Mouse (Mus musculus) spleen, postnatal 10 days (tissue): ENCODE results near the gene Fabp6.

ENCODE experiments used
- DNase-seq, 2 experiments: peaks; one replicate each; pipeline ENCODE4 v3.0.0; 2021 to 2022; ENCODE audit warnings: low spot score in 2 of 2

The Fabp6 gene

GRCm38 (mm10) chr11:43589530-43590072 lies 11.7 kb downstream of the Fabp6 start:
- no peak for DNase-seq

- peak; percentile 34 to 76 for DNase-seq
Measured at GRCm38 (mm10) chr11:43586324-43587090, 14.8 kb downstream of the Fabp6 start, which contains the start of gene 4933415A04Rik. Gene 4933415A04Rik, plus strand, starts transcription at chr11:43587040.

DNA sequence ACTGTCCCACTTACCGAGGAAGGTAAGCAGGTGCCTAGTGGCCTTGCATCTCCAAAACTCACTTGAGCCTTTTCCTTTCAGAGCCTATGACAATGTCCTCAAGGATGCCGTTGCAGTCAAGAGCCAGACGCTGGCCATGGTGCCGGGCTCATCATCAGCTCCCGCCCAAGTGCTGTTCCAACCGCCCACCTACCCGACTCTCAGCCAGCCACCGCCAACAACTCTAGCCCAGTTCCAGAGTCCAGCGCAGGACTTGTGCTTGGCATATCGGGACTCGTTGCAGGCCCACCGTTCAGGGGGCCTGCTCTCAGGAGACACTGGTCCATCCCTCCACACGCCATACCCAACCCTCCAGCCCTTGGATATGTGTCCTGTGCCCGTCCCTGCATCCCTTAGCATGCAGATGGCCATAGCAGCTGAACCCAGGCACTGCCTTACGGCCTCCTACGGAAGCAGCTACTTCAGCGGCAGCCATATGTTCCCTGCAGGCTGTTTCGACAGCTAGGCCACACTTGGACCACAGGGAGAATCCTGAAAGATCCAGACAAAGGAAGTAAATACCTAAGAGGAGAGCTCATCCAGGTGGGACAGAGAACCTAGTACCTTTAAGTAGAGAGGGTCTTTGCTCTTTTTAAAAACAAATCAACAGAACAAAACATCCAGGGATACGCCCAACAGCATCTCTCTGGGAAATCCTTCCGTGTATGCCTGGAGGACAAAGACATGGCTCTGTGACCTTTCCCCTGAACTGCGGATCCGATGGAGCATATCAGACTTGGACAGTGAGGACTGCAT lies 15.9 kb downstream of the Fabp6 start:
- DNase-seq: no peak

DNA sequence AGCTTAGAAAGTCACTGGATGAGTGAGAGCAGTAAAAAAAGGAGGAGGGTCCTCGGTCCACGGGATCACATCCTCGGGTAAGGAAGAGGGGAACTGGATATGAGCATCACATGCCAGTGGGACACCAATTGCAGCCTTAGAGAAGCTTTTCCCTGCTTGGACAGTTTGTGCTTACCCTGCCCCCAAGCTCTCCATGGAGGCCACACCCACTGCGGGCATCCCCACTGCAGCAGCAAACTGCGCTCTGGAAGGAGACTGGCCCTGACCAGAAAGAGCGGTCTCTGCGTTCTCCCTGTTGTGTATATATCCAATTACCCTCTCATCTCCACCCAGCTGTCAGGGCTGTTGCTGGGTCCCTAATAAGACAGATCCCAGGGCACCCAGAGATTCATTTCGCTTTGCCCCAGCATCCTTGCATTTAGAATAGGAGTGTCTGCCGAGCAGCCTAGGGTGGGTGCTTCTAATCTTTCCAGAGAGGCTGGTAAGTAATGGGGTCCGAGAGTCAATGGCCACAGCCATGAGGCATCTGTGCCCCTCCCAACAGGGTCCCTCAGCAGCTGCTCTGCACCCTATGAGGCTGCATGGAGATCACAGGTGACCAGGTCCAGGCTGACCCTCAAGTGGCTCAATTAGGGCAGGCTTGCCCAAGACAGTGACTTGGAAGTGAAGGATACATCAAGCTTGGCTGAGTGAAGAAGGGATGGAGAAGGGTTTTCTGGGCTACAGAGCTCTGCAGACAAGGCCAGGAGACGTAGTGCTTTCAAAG lies 23.4 kb downstream of the Fabp6 start:
- DNase-seq: no peak

GRCm38 (mm10) chr11:43575376-43576151 lies 25.8 kb downstream of the Fabp6 start:
- no peak for DNase-seq

- no peak for DNase-seq
Measured at GRCm38 (mm10) chr11:43575061-43575375, 26.3 kb downstream of the Fabp6 start.

GRCm38 (mm10) chr11:43569595-43569994 lies 31.7 kb downstream of the Fabp6 start:
- DNase-seq: peak in 1 of 2 experiments; percentile 38

- no peak for DNase-seq
Measured at GRCm38 (mm10) chr11:43569188-43569587, 32.2 kb downstream of the Fabp6 start.

- DNase-seq: peak; percentile 19 to 63
Measured at GRCm38 (mm10) chr11:43568263-43568662, 33.1 kb downstream of the Fabp6 start.

GRCm38 (mm10) chr11:43566696-43567095 lies 34.6 kb downstream of the Fabp6 start:
- no peak for DNase-seq

GRCm38 (mm10) chr11:43565852-43566251 lies 35.5 kb downstream of the Fabp6 start:
- DNase-seq: no peak

DNA sequence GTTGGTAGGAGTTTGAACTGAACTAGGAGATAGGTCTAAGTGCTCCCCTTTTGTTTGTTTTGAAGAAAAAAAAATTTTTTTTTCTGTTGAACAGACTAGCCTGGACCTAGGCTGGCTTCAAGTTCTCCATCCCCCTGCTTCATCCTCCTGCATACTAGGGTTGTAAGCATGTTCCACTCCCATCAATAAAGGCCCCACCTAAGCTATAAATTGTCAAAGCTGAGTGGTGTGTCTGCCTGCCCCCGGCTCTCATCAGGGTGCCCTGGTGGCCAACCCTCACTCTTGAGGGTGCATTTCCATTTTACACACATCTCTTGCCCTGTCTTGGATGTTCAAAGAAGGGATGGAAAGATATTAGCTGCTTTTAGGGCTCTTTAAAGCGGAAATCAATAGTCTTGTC lies 35.9 kb downstream of the Fabp6 start:
- no peak for DNase-seq

DNA sequence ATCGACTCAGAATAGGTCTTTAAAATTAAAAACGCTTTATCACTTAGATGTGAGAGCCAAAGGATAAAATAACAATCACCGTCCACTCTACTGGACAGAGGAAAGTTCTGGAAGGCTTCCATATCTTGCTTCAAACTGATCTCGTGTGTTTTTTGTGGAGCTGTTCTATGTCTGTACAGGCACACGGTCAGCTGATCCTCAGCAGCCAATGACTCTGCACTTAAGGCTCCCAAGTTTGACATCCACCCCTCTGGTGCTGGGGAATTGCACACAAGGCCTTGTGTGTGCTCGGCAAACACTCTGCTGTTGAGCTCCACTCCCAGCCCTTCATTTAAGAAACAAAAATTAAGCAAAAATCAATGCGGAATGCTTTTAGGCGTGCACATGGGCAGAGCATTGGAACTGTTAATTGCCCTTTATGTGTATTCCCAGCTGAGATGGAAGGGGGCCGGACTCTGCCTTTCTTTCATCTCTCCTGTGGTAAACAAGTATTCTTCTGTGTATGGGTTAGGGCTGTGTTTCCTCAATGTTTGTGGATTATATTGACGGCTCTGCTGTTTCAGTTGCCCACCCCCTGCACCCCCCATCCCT lies 37.6 kb downstream of the Fabp6 start:
- DNase-seq: no peak

DNA sequence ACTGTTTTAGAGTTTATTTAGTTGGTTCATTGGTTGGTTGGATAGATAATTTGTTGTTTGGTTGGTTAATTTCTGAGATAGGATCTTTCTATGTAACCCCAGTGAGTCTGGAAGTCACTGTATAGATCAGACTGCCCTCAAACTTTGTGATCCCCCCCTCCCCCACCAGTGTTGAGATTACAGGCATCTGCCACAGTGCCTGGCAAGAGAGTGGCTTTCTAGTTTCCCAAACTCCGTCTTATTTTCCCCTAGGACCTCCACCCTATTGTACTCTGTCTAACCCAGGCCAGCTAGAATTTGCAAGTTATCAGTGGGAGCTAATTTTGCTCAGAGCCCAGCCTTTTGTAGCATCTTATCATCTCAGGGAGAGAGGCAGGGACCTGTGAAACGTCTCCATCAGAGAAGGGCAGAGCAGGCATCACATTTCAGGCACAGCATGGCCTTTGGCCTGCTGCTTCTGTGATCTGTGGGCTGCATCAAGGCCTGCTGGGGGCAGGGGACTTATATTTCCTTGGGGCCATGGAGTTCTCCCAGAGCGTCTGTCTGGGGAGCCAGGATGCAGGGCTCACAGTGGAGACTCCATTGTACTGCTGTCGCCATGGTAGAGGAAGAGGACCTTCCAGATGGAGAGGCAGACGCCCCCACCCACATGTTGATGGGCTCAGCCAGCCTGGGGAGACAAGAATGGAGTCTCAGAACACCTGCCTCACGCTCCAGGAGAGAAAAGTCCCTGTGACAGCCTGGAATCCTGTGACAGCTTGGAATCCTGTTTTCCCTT lies 41.6 kb downstream of the Fabp6 start:
- no peak for DNase-seq

DNA sequence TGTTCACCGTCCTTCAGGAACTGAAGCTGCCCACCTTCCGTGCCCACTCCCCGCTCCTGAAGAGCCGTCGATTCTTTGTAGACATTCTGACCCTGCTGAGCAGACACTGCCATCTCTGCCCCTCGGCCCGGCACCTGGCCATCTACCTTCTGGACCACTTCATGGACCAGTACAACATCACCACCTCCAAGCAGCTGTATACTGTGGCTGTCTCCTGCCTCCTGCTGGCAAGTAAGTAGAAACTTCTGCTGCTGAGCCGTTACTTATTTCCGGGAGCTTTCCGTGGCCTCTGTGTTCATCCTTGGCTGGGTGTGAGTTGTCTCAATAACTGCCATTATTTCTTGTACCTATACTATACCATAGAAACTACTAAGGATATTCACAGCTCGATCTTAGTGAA lies 44.8 kb downstream of the Fabp6 start:
- DNase-seq: no peak

- no peak for DNase-seq
Measured at GRCm38 (mm10) chr11:43552675-43553074, 48.7 kb downstream of the Fabp6 start.

DNA sequence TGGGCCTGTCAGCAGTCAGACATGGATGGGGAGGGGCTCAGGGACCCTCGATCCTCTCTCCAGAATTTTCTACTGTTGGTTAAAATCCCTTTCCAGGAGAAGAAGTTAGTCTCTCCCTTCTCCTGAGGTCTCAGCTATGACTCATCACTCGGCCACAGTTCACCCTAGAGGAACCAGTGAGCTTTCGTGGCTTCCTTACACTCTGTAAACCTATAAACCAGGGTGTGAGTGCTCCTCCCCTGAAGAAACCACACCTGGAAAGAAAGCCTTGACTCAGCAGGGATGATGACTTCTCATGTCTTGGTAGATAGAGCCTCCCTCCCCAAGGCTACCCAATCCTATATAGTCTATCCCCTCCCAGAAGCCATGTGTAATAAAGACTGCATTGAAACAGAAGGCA lies 49.6 kb downstream of the Fabp6 start:
- DNase-seq: no peak

GRCm38 (mm10) chr11:43549701-43550100 lies 51.6 kb downstream of the Fabp6 start:
- no peak for DNase-seq

DNA sequence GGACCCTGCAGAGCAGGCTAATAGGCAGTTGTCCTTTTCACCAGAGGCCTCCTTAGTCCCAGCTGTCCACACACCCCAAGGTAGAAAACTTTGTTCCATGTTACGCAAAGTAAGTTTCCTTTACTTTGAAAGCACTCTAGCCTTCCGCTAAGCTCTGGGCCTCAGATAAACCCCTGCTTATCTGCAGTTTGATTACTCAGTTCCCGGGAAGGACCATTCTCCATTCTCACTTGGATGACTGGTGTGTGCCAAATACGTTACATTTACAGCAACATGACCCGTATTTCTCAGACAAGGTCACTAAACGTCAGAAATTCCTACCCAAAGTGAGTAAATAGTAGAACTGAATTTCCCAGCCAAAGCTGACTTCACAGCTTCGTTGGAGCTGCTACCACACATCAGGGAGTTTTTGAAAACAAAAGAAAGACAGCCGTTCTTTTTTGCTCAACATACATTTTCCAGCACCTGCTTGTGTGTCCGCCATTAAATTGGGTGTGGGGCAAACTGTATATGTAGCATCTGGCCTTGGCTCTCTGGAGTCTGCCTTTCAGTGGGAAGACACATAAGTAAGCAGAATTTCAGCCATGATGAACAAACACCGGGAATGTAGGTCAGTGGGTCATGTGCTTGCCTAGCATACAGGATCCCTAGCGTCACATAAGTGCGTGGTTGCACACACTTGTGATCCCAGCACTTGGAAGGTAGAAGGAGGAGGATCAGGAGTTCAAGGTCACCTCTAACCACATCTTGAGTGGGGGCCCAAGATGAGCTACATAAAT lies 52.5 kb downstream of the Fabp6 start:
- no peak for DNase-seq
